Mouse (Mus musculus): ENCODE results near the gene Cmtr2.
A peak's percentile ranks its signal among the peaks of the same experiment; 100 is the strongest.

The Cmtr2 gene

DNA sequence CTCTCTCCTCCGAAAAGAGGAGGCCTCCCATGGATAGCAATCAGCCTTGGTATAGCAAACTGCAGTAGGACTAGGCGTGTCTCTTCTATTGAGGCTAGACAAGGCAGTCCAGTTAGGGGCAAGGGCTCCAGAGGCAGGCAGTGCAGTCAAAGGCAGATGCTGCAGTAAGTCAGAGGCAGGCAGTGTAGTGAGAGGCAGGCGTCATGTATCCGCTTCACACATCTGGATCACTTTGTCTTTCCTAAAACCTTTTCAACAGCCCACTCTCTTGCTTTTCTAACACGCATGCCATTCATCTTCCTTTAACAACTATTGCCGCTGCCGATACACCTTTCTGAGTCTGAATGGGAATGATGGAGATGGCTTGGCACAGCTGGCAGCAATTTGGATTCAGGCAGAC lies at the start of gene Cmtr2:
Cmtr2 (plus strand) TSS at position 301 of the 400 bp plus-strand sequence.
- peak; percentile 42 for DNase-seq (ENCODE audit: low read depth, low spot score)

- DNase-seq (ENCODE audit: low read depth, low spot score): no peak
Observed at GRCm38 (mm10) chr8:110166270-110166669, 49.2 kb upstream of the Cmtr2 start.

DNA sequence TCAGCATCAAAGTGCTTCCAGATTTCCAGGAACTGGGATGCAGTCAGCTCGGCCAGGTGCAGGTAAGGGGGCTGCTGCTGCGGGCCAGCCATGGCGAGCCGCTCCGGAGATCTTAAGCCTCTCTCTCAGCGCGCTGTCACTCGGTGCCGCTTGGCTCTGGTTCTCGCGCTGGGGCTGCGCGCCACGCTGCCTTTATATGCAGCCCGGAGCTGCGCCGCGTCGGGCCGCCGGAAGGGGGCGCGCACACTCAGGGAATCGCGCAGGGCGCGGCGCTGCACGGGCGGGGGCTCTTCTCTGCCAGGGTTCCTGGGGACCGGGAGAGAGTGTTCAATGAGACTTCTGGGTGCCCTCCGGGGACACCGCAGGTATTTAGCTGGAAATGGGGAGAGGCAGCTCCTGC lies 47.4 kb upstream of the Cmtr2 start, which contains the start of gene Calb2:
Calb2 (minus strand) TSS at position 165 of the 400 bp plus-strand sequence.
- peak; percentile 71 for DNase-seq (ENCODE audit: low read depth, low spot score)

DNA sequence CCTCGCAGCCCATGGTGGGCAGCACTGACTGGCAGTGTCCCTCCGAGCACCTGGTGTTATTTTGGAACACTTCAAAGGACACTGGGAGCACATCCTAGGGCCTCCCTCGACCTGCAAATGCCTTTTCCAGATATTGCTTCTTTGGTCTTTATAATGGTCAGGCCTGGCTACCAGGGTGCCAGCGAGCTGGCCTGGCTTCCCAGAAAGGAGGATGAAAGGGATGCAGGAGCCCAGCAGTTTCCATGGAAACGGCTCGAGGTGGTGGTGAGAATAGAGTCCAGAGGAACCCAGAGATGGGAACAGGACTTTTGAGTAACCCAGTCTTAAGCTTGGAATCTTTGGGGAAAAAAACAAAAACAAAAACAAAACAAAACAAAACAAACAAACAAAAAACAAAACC lies 43.3 kb upstream of the Cmtr2 start:
- DNase-seq (ENCODE audit: low read depth, low spot score): no peak

DNA sequence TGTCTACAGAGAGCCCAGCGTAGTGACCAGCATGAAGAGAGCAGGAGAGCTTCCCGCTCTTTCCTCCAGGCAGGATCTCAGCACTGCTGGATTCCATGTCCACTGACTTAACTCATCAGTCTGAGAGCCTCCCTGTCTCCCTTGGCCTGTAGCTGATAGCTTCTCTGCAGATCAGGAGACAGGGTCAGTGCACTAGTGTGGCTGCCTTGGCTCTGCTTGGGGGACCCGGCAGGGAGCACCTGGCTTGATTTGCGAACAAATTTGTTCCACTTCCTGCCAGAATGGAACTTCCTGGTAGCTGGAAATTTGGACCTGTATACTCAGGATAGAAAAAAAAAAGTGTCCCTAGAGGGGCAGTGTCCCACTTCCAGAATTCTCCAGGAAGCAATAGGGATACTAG lies 40.6 kb upstream of the Cmtr2 start:
- no peak for DNase-seq (ENCODE audit: low read depth, low spot score)

GRCm38 (mm10) chr8:110177359-110178155 lies 37.9 kb upstream of the Cmtr2 start:
- no peak for DNase-seq (ENCODE audit: low read depth, low spot score)

DNA sequence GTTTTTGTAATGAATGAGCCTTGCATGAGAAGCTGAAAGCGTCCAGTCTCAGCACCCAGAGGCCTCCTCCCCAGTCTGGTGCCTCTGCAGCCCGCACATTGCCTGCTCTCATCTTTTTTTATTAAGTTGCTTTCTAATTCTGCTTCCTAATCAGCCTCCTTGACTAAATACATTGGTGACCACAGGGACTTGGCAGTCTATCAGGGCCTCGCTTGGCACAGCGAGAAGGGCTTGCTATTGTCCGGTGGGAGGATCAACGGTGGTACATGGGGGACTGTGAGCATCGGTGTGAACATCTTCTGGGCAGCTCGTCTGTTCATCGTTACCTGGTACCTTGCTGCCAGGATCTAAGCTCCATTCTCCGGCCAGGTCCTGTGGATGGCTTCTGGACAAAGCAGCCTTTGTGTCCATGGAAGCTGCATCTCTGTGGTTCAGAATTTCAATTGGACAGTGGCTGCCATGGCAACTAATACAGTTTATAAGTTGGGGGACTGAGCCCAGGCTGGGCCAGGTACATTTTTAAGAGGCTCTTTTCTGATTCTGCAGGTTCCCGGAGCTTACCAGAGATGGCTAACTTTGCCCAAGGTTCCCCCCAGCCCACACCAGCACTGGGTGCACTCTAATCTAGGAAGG lies 32.6 kb upstream of the Cmtr2 start:
- no peak for DNase-seq (ENCODE audit: low read depth, low spot score)

DNA sequence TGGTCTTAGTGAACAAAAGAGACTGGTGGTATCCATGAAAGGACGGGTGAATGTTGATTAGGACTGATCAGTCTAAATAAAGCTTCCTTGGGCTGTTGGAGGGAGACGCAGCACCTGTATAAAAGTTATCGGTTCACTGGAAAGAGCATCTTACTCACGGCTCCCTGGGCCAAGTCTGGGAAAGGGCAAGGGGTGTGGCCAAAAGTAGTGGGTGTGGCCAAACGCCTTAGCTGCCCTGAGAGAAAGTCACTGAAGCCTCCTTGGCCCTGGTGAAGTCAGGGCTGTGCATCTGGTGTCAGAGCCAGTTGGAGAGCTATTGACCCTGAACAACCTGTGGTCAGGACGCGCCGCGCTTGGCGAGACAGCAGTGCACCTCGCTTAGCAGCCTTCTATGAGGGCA lies 31.7 kb upstream of the Cmtr2 start:
- no peak for DNase-seq (ENCODE audit: low read depth, low spot score)

DNA sequence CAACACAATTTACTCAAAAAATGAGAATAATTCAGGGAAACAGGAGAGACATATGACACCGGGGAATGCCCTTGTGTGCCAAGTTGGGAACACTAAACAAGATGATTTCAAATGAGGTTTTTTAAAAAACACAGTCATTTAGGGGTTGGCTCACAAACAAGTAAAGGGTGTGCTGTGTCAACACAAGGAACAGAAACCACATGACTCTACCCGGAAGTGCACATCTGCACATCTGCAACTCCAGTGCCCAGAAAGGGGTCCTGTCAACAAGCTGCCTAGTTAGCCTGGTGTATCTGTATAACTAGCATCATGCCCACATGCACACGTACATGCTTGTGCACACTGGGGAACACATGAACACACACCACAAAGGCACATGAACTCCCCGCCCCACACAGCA lies 29.9 kb upstream of the Cmtr2 start:
- no peak for DNase-seq (ENCODE audit: low read depth, low spot score)

DNA sequence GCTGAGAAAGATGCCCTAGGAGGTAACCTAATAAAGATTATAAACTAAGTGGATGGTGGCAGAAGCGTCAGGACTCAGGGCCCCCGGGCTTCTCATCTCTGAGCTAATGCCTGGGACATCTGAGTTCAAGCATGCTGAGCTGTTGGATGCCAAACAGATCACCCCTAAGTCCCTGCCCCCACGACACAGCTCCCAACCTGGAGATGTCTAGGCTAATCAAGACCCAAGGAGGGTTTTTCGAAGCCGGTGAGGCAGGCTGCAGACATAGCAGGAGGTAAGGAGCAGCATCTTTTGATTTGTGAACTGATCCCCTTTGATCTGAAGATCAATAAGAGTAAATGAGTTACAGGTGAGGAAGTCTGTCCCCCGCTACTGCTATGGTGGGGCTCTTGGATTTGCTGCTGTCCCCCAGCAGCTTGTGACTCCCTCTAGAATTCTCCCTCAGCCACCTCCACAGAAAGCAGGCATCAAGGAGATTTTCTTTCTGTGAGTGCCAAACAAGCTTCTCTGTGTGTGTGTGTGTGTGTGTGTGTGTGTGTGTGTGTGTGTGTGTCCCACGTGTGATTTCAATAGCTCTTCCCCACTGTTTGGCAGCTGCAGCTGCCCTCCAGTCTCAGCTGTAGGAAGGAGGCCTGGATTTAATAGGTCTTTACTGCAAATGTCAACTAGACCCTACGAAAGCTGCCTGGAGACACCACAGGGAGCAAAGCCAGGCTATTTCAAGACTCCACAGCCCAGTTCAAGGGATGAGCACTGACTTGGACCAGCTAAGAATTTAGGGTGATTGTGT lies 26.3 kb upstream of the Cmtr2 start:
- peak; percentile 31 for DNase-seq (ENCODE audit: low read depth, low spot score)

DNA sequence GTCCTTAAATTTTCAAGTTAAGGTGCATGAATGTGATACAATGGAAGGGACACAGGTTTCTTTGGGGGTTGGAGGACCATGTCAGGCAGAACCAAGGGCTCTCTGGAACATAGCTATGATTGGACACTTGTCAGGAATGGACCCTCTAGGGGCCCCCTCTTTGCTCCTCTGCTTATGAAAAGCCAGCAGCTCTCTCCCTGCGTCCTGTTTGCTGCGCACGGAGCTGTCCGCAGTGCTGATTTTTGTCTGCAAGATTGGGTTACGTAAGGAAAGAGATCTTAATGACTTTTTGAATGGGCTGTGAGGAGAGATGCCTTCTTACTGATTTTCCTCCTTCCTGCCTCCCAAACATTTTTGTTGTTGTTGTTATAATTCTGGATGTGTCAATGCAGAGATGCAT lies 18.8 kb upstream of the Cmtr2 start:
- DNase-seq (ENCODE audit: low read depth, low spot score): peak; percentile 88

GRCm38 (mm10) chr8:110201806-110202205 lies 13.7 kb upstream of the Cmtr2 start:
- no peak for DNase-seq (ENCODE audit: low read depth, low spot score)

GRCm38 (mm10) chr8:110216253-110216652 lies 788 bp downstream of the Cmtr2 start:
- no peak for DNase-seq (ENCODE audit: low read depth, low spot score)

- DNase-seq (ENCODE audit: low read depth, low spot score): no peak
Observed at GRCm38 (mm10) chr8:110217198-110217597, 1.7 kb downstream of the Cmtr2 start.

GRCm38 (mm10) chr8:110217681-110218131 lies 2.2 kb downstream of the Cmtr2 start:
- DNase-seq (ENCODE audit: low read depth, low spot score): peak; percentile 97

DNA sequence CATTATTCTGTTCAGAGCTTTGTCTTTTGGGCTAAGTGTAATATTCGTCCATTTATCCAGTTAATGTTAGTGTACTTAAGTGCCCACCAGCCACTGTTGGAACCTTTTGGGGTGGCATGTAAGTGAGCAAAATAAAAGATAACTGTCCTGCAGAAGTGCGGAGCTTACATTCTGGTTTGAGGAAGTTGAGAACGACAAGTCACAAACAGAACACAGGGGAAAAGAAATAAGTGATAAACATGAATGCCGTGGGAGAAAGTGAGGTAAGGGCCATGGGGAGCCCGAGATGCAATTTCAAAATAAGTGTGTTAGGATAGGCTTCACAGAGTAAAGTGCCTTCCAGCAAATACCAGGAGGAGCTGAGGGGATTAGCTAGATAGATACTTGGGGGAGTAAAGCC lies 3.0 kb downstream of the Cmtr2 start:
- DNase-seq (ENCODE audit: low read depth, low spot score): no peak

DNA sequence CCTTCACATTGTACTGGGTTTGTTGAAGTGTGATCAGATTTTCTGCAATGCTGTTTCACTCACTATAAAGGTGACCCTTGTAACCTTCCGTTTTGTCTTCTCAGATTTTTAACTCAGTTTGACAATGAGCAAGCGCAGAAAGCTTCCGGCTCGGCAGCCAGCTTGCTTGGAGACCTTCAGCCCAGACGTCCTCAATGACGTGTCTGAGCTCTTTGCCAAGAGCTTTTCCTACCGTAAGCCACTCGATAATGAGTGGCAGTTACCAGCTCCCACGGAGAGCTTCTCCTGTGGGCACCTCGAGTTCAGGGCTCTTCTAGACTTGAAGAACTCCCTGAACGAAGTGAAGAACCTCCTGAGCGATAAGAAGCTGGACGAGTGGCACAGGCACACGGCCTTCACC lies 5.5 kb downstream of the Cmtr2 start:
- DNase-seq (ENCODE audit: low read depth, low spot score): no peak

GRCm38 (mm10) chr8:110230803-110231202 lies 15.3 kb downstream of the Cmtr2 start:
- DNase-seq (ENCODE audit: low read depth, low spot score): no peak

DNA sequence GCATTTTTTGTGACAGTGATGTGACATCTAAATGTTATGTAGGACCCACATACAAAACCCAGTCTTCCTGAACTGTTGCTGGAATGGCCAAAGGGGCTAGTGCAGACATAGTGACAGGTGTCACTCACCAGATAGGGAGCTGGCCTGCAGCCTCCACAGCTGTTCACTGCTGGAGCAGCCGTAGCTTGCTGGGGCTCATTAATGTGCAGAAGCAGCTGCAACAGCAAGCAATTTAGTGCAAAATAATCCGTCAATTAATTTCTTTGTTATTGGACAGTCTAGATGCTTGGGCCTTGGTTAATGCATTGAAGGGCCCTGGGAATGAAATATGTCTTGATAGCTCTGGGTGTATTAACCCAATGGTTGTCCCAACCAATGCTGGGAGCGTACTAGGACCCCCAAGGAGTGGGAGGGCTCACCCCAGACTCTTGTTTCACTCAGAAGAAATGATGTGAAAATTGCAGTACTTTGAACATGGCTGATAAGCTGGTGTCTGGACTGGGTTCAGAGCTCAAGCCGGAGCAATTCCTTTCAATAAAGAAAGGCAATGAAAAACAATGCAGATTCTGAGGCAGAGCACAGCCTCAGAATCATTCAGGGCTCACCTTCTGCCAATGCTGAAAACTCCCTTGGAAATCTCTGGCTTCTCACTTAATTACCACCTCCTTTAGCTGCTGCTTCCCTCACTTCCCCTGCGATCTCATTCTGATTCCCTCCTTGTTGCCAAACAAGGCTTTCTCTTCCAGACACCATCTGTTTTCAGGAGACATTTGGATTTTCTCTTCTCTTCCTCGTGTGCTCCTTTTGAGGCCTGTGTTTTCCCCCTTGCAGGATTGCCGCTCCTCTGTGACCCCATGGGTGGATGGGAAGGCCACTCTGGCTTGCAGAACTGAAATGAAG lies 27.1 kb downstream of the Cmtr2 start:
- no peak for DNase-seq (ENCODE audit: low read depth, low spot score)

DNA sequence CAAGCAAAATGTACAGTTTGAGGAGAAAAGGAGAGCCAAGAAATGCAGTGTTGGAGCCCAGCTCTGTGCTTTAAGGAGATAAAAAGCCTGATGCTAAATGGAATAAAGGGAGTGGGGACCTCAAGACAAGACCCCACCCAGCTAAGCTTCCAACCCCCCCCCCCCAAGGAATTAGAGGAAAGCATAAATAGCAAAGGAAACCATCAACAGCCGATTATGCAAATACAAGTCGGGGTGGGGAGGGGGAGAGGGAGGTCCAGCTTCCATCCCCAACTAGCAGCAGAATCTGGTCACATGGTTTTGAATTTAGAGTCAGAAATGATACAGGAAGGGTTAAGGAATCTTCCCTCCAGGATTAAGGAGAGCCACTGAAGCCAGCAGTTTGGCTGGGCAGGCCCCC lies 29.1 kb downstream of the Cmtr2 start:
- DNase-seq (ENCODE audit: low read depth, low spot score): no peak

- DNase-seq (ENCODE audit: low read depth, low spot score): peak; percentile 84
Observed at GRCm38 (mm10) chr8:110247238-110247637, 31.8 kb downstream of the Cmtr2 start.
